Mouse (Mus musculus) yolk sac, embryonic 10.5 days (tissue): ENCODE results near the gene Endog.
"Not testable (repeated sequence)": the region's sequence is repeated elsewhere in the genome, so short reads cannot be mapped to it uniquely, and the experiment has no call there.

ENCODE experiments used
- DNase-seq: peaks from one replicate; pipeline ENCODE4 v3.0.0-alpha.2; 2017; ENCODE audit warnings: low spot score

Endog gene

DNA sequence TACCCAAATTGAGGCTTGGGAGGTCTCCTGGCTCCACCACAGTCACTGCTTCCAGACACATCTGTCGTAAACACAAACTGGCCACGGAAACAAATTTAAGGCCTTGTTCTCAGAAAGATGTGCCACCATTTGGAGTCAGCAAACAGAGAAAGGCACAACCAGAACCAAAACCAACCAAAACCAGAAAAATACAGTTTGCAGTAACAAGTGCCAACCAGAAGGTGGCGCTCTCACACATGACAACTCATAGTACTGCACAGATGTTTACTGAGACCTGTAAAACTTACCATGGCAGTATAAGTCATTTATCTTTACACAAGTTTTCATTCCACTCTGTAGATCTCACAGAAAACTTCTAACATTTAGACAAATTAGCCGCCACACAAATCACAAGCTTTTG, 4.6 kb upstream of the Endog start:
- no peak for DNase-seq

- peak; percentile 26 for DNase-seq
Measured at GRCm38 (mm10) chr2:30171997-30172382, 697 bp downstream of the Endog start.

DNA sequence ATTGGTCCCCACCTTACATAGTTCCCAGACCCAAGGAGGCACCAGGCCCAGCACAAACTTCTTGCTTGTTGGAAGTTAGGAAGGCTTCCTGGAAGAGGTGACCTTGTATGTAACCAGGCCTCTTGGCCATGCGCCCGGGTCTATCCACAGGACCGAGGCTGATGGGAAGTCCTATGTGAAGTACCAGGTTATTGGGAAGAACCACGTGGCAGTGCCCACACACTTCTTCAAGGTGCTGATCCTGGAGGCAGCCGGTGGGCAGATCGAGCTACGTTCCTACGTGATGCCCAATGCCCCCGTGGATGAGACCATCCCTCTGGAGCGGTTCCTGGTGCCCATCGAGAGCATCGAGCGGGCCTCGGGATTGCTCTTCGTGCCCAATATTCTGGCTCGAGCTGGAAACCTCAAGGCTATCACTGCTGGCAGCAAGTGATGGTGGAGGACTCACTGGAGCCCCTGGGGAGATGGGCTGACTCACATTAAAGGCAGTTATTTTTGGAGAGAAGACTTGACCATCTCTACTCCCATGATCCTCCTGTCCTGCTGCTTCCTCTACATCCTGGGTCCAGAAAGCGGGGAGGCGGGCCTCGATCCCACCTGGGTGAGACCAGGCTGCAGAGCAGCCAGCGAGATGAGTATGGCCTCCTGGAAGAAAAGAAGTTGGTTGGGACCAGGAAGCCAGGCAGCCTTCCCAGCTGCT, 2.4 kb downstream of the Endog start:
- no peak for DNase-seq

- DNase-seq: no peak
Measured at GRCm38 (mm10) chr2:30175897-30176296, 4.6 kb downstream of the Endog start.

DNA sequence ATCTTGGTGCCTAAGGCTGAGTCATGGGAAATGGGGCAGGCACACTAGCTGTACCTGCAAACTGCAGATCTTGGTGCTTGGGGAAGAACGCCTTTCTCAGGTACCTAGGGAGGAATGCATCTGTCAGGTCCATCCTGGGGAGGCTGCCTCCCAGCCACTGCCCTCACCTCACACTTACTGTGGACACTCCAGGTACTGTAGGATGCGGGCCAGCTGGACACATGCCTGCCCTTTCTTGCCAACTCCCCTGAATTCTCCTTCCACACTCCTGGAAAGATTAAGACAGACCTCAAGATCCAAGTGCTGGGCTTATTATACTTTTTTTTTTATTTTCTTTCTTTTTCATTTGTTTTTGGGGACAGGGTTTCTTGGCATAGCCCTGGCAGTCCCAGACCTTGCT, 5.3 kb downstream of the Endog start:
- DNase-seq: no peak

- peak; percentile 94 for DNase-seq
Measured at GRCm38 (mm10) chr2:30177700-30178675, 6.7 kb downstream of the Endog start, which contains the start of gene Spout1. Gene Spout1 (minus strand): TSS chr2:30178459.

- not testable (repeated sequence) for DNase-seq
Measured at GRCm38 (mm10) chr2:30178711-30179110, 7.4 kb downstream of the Endog start.

- DNase-seq: no peak
Measured at GRCm38 (mm10) chr2:30182424-30182823, 11.1 kb downstream of the Endog start.

GRCm38 (mm10) chr2:30183721-30184120, 12.4 kb downstream of the Endog start:
- no peak for DNase-seq

- peak; percentile 37 for DNase-seq
Measured at GRCm38 (mm10) chr2:30185276-30185675, 14.0 kb downstream of the Endog start.

- no peak for DNase-seq
Measured at GRCm38 (mm10) chr2:30185681-30186080, 14.4 kb downstream of the Endog start.

DNA sequence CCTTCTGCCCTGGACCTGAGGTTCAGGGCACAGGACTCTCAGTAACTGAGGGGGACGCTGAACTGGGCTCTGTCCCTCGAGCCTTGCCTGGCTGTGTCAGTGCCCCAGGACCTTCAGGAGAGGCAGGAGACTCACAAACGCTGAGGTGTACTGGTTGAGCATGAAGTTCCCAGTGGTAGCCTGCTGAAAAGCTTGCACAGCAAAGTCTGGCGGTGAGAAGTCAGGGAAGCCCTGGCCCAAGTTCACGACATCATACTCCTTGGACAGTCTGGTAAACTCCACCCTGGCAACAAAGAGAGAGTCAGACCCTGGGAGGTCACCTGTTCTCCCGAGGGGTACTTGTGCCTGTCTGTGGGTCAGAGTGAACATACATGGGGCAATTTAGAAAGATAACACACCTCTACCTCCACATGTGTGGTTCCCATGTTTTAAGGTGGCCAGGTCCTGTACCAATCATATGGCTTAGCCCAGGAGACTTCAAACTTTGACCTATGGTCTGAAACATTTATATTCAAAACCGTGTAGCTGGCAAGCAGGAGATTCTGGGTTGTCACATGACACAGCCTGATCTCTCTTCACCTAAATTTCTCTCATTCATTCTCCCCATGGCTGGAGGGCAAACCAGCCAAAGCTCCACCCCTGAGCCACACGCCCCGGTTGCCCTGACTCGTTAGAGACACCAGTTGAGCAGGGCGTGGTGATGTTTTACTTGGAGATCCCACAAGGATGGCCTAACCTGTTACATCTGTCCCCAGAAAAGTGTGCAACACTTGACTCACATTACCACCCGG, 20.7 kb downstream of the Endog start:
- DNase-seq: no peak

GRCm38 (mm10) chr2:30194656-30195055, 23.4 kb downstream of the Endog start:
- no peak for DNase-seq

DNA sequence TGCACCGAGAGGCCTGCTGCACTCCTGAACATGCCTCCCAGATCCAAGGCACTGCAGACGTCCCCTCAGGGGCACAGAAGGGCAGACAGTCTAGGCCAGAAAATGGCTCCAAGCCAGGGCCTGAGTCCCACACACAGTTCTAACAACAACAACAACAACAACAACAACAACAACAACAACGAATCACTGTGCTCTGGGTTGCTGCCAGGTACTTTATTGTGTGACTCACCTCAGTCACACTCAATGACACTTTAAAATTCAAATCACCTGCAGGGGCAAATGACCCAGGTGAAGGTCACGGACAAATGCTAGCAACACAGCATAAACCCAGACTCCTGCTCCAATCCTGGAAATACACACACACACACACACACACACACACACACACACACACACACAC, 26.7 kb downstream of the Endog start:
- no peak for DNase-seq

- DNase-seq: peak; percentile 69
Measured at GRCm38 (mm10) chr2:30199984-30200383, 28.7 kb downstream of the Endog start.

DNA sequence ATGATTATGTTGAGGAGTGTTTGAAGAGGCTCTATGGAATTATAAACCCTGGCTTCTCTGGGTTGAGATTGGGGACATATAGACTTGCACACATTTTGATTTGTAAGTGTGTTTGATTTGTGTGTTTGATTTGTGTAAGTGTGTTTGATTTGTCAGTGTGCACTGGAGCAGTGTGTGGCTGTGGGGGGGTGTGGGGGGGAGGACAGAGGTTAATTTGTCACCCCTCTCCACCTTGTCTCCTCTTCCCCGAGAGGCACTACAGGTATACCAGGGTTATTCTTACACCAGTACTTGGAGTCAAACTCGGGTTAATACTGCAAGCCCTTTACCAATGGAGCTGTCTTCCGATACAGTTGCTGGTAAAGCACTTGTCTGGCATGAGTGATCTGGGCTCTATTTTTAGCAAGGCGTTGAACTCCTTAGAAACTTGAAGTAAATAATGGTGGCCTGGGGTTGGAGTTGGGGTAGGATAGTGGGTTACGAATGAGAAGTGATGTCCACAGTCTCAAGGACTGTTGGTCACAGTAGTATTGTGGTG, 29.2 kb downstream of the Endog start:
- DNase-seq: peak; percentile 47

- DNase-seq: no peak
Measured at GRCm38 (mm10) chr2:30203439-30203838, 32.1 kb downstream of the Endog start.

- DNase-seq: no peak
Measured at GRCm38 (mm10) chr2:30205255-30205628, 33.9 kb downstream of the Endog start.

DNA sequence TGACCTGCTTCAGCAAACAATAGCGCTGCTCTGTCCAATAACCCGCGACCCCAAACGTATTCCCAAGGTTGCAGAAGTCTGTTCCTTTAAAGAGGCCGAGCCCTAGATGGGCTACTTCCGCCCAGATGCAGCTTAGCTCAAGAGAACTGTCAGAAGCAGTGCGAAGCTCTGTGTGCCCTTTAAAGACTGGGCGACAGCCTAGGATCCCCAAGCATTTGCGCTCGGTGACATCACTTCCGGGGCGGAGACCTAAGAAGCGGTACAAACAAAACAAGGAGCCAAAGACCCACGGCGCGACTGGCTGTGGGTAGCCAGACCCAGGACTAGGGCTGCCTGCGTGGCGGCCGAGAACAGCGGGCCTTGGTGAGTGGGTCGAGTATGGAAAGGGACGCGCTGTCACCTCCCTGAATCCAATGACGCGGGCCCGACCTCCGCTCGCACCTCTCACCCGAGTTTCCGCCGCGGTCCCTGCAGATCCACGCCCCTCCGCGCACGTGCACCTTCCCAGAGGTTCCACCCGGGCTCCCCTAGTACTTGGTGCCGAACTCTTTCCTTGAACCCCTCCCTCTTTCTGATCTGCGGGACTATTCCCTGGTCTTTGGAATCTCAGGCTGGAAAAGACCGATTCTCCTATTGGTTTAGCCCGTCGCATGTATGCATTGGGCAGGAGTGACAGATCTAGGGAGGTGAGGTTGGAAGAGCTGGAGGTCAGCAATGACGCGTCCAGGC, 34.5 kb downstream of the Endog start, which contains the start of gene Kyat1:
Kyat1 (minus strand) TSS at position 219 of the 729 bp plus-strand sequence.
- peak; percentile 92 for DNase-seq

- DNase-seq: no peak
Measured at GRCm38 (mm10) chr2:30207401-30207800, 36.1 kb downstream of the Endog start.

GRCm38 (mm10) chr2:30207886-30208285, 36.6 kb downstream of the Endog start:
- no peak for DNase-seq
